Mouse (Mus musculus) limb, embryonic 11.5 days (tissue): ENCODE measurements around the gene Pramel3. TPM values are rescaled to one million over a fixed set of nuclear protein-coding genes. Genes with fewer than 3 reads are reported as not detected.
"Not testable (repeated sequence)": the region's sequence is repeated elsewhere in the genome, so short reads cannot be mapped to it uniquely, and the experiment has no call there.

Experiments
- ATAC-seq: fragments of 200-750 bp; cut with Nextera tagmentation; 2 replicates; pipeline ENCODE4 v1.8.0; 2017; ENCODE audit warnings: low read depth; ENCODE audit not compliant: insufficient number of reproducible peaks, low FRiP score, low TSS enrichment
- DNase-seq: peaks from one replicate; pipeline ENCODE4 v3.0.0-alpha.2; 2015; ENCODE audit warnings: low spot score
- H3K27ac ChIP-seq: fragments of 300-500 bp; sonication (generic); replicated peaks from 2 replicates; pipeline ENCODE4 v1.5.1; 2014; ENCODE audit warnings: low read depth, mild to moderate bottlenecking, low read length
- H3K27me3 ChIP-seq: fragments of 300-500 bp; sonication (generic); 2 replicates; pipeline ENCODE4 v1.6.1; 2014; ENCODE audit warnings: mild to moderate bottlenecking, low read length, mixed read lengths; ENCODE audit not compliant: control insufficient read depth, insufficient read depth
- H3K36me3 ChIP-seq: fragments of 300-500 bp; sonication (generic); 2 replicates; pipeline ENCODE4 v1.6.1; 2014; ENCODE audit warnings: mild to moderate bottlenecking, low read length, moderate library complexity, mixed read lengths; ENCODE audit not compliant: control insufficient read depth, insufficient read depth
- H3K4me1 ChIP-seq: fragments of 300-500 bp; sonication (generic); 2 replicates; pipeline ENCODE4 v1.6.1; 2014; ENCODE audit warnings: low read length, mixed read lengths; ENCODE audit not compliant: control insufficient read depth, insufficient read depth
- H3K4me2 ChIP-seq: fragments of 300-500 bp; sonication (generic); 2 replicates; pipeline ENCODE4 v1.6.1; 2014; ENCODE audit warnings: low read depth, mild to moderate bottlenecking, moderate library complexity; ENCODE audit not compliant: severe bottlenecking
- H3K4me3 ChIP-seq: fragments of 300-500 bp; sonication (generic); 2 replicates; pipeline ENCODE4 v1.5.1; 2014; ENCODE audit warnings: low read depth, low read length
- H3K9ac ChIP-seq: fragments of 300-500 bp; sonication (generic); 2 replicates; pipeline ENCODE4 v1.6.1; 2014; ENCODE audit warnings: mild to moderate bottlenecking, low read length
- H3K9me3 ChIP-seq: fragments of 300-500 bp; sonication (generic); 2 replicates; pipeline ENCODE4 v1.6.1; 2016; ENCODE audit warnings: low read length; ENCODE audit not compliant: control insufficient read depth
- WGBS: fragments of 180-500 bp; shearing (Covaris S2); extraction: QIAGEN DNeasy Blood & Tissue Kit; methylation state at CpG from one replicate; pipeline ENCODE4 v1.1.7; 2014; 5-methylcytosine and 5-hydroxymethylcytosine counted together
- polyA plus RNA-seq: library from polyadenylated mRNA; unstranded; fragments of >200 nt; fragmentation: Nextera tagmentation; extraction: Ambion mirVana; gene quantifications from 2 replicates; pipeline ENCODE4 v1.2.1, GENCODE M21; 2014

The Pramel3 gene
- polyA plus RNA-seq: not detected in 2 replicates

DNA sequence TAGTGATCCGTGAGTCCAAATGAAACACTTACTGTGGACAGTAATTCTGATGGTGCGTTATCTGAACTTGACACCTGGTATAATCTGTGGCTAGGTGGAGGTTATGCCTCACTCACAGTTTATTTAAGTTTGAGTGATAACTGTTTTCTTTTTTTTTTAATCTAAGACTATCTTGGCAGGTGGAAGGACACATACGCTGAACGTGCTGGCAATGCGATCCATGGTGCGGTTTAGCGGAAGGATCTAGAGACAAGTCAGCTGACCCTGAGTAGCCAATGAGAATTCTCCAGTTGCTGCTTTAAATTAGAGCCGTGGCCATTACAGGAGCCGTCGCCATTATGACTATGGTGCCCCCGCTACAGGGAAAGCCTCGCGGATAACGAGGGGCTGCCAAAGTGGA is at the start of gene Pramel3:
Gene Pramel3 (plus strand): TSS at position 301 of the 400 bp plus-strand sequence.
- WGBS: 96% methylated on average over 14 of the region's 14 CpGs
- H3K9me3 ChIP-seq, ATAC-seq, H3K27ac ChIP-seq, DNase-seq, H3K4me2 ChIP-seq, H3K4me3 ChIP-seq, H3K9ac ChIP-seq, H3K4me1 ChIP-seq, H3K27me3 ChIP-seq, H3K36me3 ChIP-seq: not testable (repeated sequence)

DNA sequence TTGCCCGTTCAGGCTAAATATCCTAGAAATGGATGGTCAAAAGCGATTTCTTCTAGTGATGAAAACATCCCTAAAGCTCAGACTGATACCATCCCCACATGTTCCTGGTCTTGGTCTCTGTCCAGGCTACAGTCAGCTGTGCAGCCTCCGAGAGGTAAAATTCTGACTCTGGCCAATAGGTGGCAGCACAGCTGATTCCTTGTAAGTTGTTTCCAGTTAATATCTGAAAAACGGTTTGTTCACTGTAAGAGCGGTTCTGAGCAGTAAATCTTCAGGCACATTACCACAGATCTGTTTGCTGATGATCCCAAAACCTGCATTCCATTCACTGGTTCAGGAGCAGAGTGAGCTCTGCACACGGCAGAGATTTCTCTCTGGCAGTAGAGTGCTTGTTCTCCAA is 58.6 kb downstream of the Pramel3 start:
- H3K27ac ChIP-seq, DNase-seq, ATAC-seq: not testable (repeated sequence)

GRCm38 (mm10) chrX:135361943-135362342 is 59.8 kb downstream of the Pramel3 start:
- H3K4me1 ChIP-seq: not testable (repeated sequence)

More for the DNA sequence above, 58.6 kb downstream of the Pramel3 start:
- H3K27me3 ChIP-seq, H3K4me3 ChIP-seq, H3K36me3 ChIP-seq, H3K9ac ChIP-seq, H3K4me1 ChIP-seq, H3K4me2 ChIP-seq, H3K9me3 ChIP-seq: not testable (repeated sequence)
- WGBS: 32% methylated on average over 2 of the region's 6 CpGs

More at GRCm38 (mm10) chrX:135361943-135362342, 59.8 kb downstream of the Pramel3 start:
- H3K27ac ChIP-seq, H3K9me3 ChIP-seq, ATAC-seq, H3K36me3 ChIP-seq, H3K9ac ChIP-seq, DNase-seq, H3K4me3 ChIP-seq, H3K27me3 ChIP-seq, H3K4me2 ChIP-seq: not testable (repeated sequence)
- whole genome bisulfite sequencing: no CpG with 5 or more reads among the region's 4 CpGs

Other genes with a start within 250 kb of the Pramel3 start
- not detected in 2 replicates for gene Gm15023, start 124.7 kb upstream of the Pramel3 start, polyA plus RNA-seq
- gene Tceal6, start 91.6 kb upstream of the Pramel3 start, polyA plus RNA-seq: 0.21 and 0.91 TPM in 2 replicates
- gene Gm5128, start 71.0 kb downstream of the Pramel3 start, polyA plus RNA-seq: not detected in 2 replicates
- not detected in 2 replicates for gene Gm7903, start 131.5 kb downstream of the Pramel3 start, polyA plus RNA-seq
- gene AV320801, start 192.3 kb downstream of the Pramel3 start, polyA plus RNA-seq: not detected in 2 replicates